Mouse (Mus musculus): ENCODE data around the gene 2810021J22Rik.

Gene 2810021J22Rik

GRCm38 (mm10) chr11:58917745-58918366 lies 50.8 kb downstream of the 2810021J22Rik start, which contains the start of gene Btnl10:
Btnl10 (plus strand) TSS chr11:58917908.
- no peak for DNase-seq

GRCm38 (mm10) chr11:58918759-58919158 lies 51.7 kb downstream of the 2810021J22Rik start:
- DNase-seq, result no peak

- DNase-seq, result no peak
Measured at GRCm38 (mm10) chr11:58922420-58922819, 55.4 kb downstream of the 2810021J22Rik start.

- DNase-seq, result no peak
Measured at GRCm38 (mm10) chr11:58926651-58927050, 59.6 kb downstream of the 2810021J22Rik start.

GRCm38 (mm10) chr11:58927053-58927452 lies 60.0 kb downstream of the 2810021J22Rik start:
- DNase-seq, result no peak

- DNase-seq, result peak; percentile 82
Measured at GRCm38 (mm10) chr11:58927790-58928651, 61.0 kb downstream of the 2810021J22Rik start.

- DNase-seq, result no peak
Measured at GRCm38 (mm10) chr11:58929055-58929454, 62.0 kb downstream of the 2810021J22Rik start.

- no peak for DNase-seq
Measured at GRCm38 (mm10) chr11:58929641-58930040, 62.6 kb downstream of the 2810021J22Rik start.

- no peak for DNase-seq
Measured at GRCm38 (mm10) chr11:58930254-58930653, 63.2 kb downstream of the 2810021J22Rik start.

GRCm38 (mm10) chr11:58931576-58931975 lies 64.6 kb downstream of the 2810021J22Rik start:
- DNase-seq, result no peak

Measured in retina, postnatal 1 day (tissue).